Mouse (Mus musculus) forebrain, postnatal 0 days (tissue): ENCODE measurements around the gene Lgals3bp. TPM values are rescaled to one million over a fixed set of nuclear protein-coding genes. Genes with fewer than 3 reads are reported as not detected.

Source experiments
- ATAC-seq: fragments of 200-750 bp; cut with Nextera tagmentation; 2 replicates; pipeline ENCODE4 v1.8.0; 2017; ENCODE audit warnings: mild to moderate bottlenecking, moderate library complexity
- DNase-seq: peaks from one replicate; pipeline ENCODE4 v3.0.0-alpha.2; 2015
- H3K27ac ChIP-seq: fragments of 300-500 bp; sonication (generic); 2 replicates; pipeline ENCODE4 v1.5.1; 2014; ENCODE audit warnings: low read depth, mild to moderate bottlenecking, antibody characterized with exemption, low read length, moderate library complexity, mixed read lengths
- H3K27me3 ChIP-seq: fragments of 300-500 bp; sonication (generic); 2 replicates; pipeline ENCODE4 v1.6.1; 2014; ENCODE audit warnings: mild to moderate bottlenecking, low read length, mixed read lengths; ENCODE audit not compliant: insufficient read depth
- H3K36me3 ChIP-seq: fragments of 300-500 bp; sonication (generic); 2 replicates; pipeline ENCODE4 v1.6.1; 2014; ENCODE audit warnings: mild to moderate bottlenecking, moderate library complexity; ENCODE audit not compliant: insufficient read depth
- H3K4me1 ChIP-seq: fragments of 300-500 bp; sonication (generic); 2 replicates; pipeline ENCODE4 v1.6.1; 2014; ENCODE audit warnings: antibody characterized with exemption; ENCODE audit not compliant: insufficient read depth
- H3K4me2 ChIP-seq: fragments of 300-500 bp; sonication (generic); 2 replicates; pipeline ENCODE4 v1.6.1; 2014; ENCODE audit warnings: low read depth, mild to moderate bottlenecking, moderate library complexity
- H3K4me3 ChIP-seq: fragments of 300-500 bp; sonication (generic); 2 replicates; pipeline ENCODE4 v1.5.1; 2014; ENCODE audit warnings: low read depth, low read length, mixed read lengths
- H3K9ac ChIP-seq: fragments of 300-500 bp; sonication (generic); 2 replicates; pipeline ENCODE4 v1.6.1; 2014; ENCODE audit warnings: mild to moderate bottlenecking
- H3K9me3 ChIP-seq: fragments of 300-500 bp; sonication (generic); 2 replicates; pipeline ENCODE4 v1.6.1; 2016; ENCODE audit warnings: low read length
- CTCF ChIP-seq: sonication (generic); IDR thresholded peaks from 2 replicates; pipeline ENCODE4 v1.5.1; 2016; ENCODE audit warnings: antibody characterized with exemption, control low read depth, low read depth
- WGBS: fragments of 180-500 bp; shearing (Covaris S2); extraction: QIAGEN DNeasy Blood & Tissue Kit; methylation state at CpG from one replicate; pipeline ENCODE4 v1.1.7; 2014; 5-methylcytosine and 5-hydroxymethylcytosine counted together
- polyA plus RNA-seq: library from polyadenylated mRNA; unstranded; fragments of >200 nt; fragmentation: Nextera tagmentation; extraction: Ambion mirVana; gene quantifications from 2 replicates; pipeline ENCODE4 v1.2.1, GENCODE M21; 2015
- total RNA-seq: library from RNA; depleted of rRNA; stranded (reverse); fragments of >200 nt; gene quantifications from 2 replicates; pipeline ENCODE4 v1.2.3, GENCODE M21; 2014

The Lgals3bp gene
- total and polyA plus RNA-seq, 2 experiments from 2014 or later, result 15.6 to 16.4 TPM

GRCm38 (mm10) chr11:118438665-118439414 is 36.9 kb upstream of the Lgals3bp start:
- ATAC-seq (peak; percentile 83), DNase-seq (peak; percentile 62)
- Histone ChIP-seq H3K4me3 (no peak overlapping the region), H3K27me3 (no peaks in the 10 kb centered on the region), H3K27ac (peak overlapping the region; percentile 17), H3K9ac (no peak overlapping the region), H3K36me3 (no peaks in the 10 kb centered on the region), H3K4me2 (no peak overlapping the region), H3K4me1 (peaks cover 11% of the 10 kb centered on the region), H3K9me3 (no peaks in the 10 kb centered on the region)
- 14% methylated on average over 11 of the region's 11 CpGs for WGBS
- no peak for TF ChIP-seq CTCF

- no peaks in the 10 kb centered on the region for H3K36me3 ChIP-seq
- ATAC-seq, result peak; percentile 84
- H3K27ac ChIP-seq, result peak overlapping the region; percentile 50; the same call in 1 of the 2 replicates
- no peak overlapping the region for H3K9ac ChIP-seq
- whole genome bisulfite sequencing, result 10% methylated on average over 6 of the region's 6 CpGs
- H3K4me2 ChIP-seq, result no peak overlapping the region
- H3K4me3 ChIP-seq, result no peak overlapping the region
- DNase-seq, result peak; percentile 70
- TF ChIP-seq CTCF, result peak; percentile 59
- H3K27me3 ChIP-seq, result no peaks in the 10 kb centered on the region
- H3K9me3 ChIP-seq, result no peaks in the 10 kb centered on the region
- peaks cover 13% of the 10 kb centered on the region for H3K4me1 ChIP-seq
Observed at GRCm38 (mm10) chr11:118436471-118436935, 34.6 kb upstream of the Lgals3bp start.

GRCm38 (mm10) chr11:118434093-118434492 is 32.2 kb upstream of the Lgals3bp start:
- no peak for TF ChIP-seq CTCF
- Histone ChIP-seq H3K4me1 (peaks cover 13% of the 10 kb centered on the region), H3K27ac (no peak overlapping the region), H3K9ac (0 out of 2 replicates have a peak overlapping the region, but pooled peaks have one; percentile 18), H3K36me3 (no peaks in the 10 kb centered on the region), H3K9me3 (no peaks in the 10 kb centered on the region), H3K27me3 (no peaks in the 10 kb centered on the region), H3K4me3 (peak overlapping the region; percentile 13; the same call in 1 of the 2 replicates), H3K4me2 (peak overlapping the region; percentile 25)
- DNase-seq (no peak), ATAC-seq (no peak)
- WGBS, result 48% methylated on average over 13 of the region's 13 CpGs

- ATAC-seq (no peak), DNase-seq (no peak)
- 39% methylated on average over 10 of the region's 10 CpGs for WGBS
- H3K27ac ChIP-seq, result no peak overlapping the region
- H3K9me3 ChIP-seq, result no peaks in the 10 kb centered on the region
- no peaks in the 10 kb centered on the region for H3K27me3 ChIP-seq
- 0 out of 2 replicates have a peak overlapping the region, but pooled peaks have one; percentile 18 for H3K9ac ChIP-seq
- no peaks in the 10 kb centered on the region for H3K36me3 ChIP-seq
- peak overlapping the region; percentile 25 for H3K4me2 ChIP-seq
- H3K4me3 ChIP-seq, result peak overlapping the region; percentile 13; the same call in 1 of the 2 replicates
- TF ChIP-seq CTCF, result no peak
- peaks cover 12% of the 10 kb centered on the region for H3K4me1 ChIP-seq
Observed at GRCm38 (mm10) chr11:118433398-118433868, 31.5 kb upstream of the Lgals3bp start.

- Histone ChIP-seq H3K4me2 (no peak overlapping the region), H3K4me3 (no peak overlapping the region), H3K4me1 (peaks cover 14% of the 10 kb centered on the region), H3K27me3 (no peaks in the 10 kb centered on the region), H3K9ac (no peak overlapping the region), H3K36me3 (no peaks in the 10 kb centered on the region), H3K9me3 (no peaks in the 10 kb centered on the region), H3K27ac (no peak overlapping the region)
- TF ChIP-seq CTCF, result no peak
- DNase-seq, result no peak
- ATAC-seq, result no peak
- 80% methylated on average over 16 of the region's 16 CpGs for WGBS
Observed at GRCm38 (mm10) chr11:118431100-118431948, 29.4 kb upstream of the Lgals3bp start.

- ATAC-seq, result no peak
- no peak for TF ChIP-seq CTCF
- Histone ChIP-seq H3K9me3 (no peaks in the 10 kb centered on the region), H3K36me3 (no peaks in the 10 kb centered on the region), H3K27me3 (no peaks in the 10 kb centered on the region), H3K9ac (no peak overlapping the region), H3K4me2 (no peak overlapping the region), H3K4me3 (no peak overlapping the region), H3K4me1 (peaks cover 14% of the 10 kb centered on the region; the same call in 1 of the 2 replicates), H3K27ac (no peak overlapping the region)
- no peak for DNase-seq
- WGBS, result 35% methylated on average over 4 of the region's 4 CpGs
Observed at GRCm38 (mm10) chr11:118430291-118430885, 28.5 kb upstream of the Lgals3bp start.
